Mouse (Mus musculus): ENCODE results near the gene Hltf. TPM values are rescaled to one million over a fixed set of nuclear protein-coding genes. Genes with fewer than 3 reads are reported as not detected.
"Not testable (repeated sequence)": the region's sequence is repeated elsewhere in the genome, so short reads cannot be mapped to it uniquely, and the experiment has no call there.

Gene Hltf
- polyA plus RNA-seq (2014; fragmentation: Nextera tagmentation; extraction: Ambion mirVana) = 22.7 and 29.1 TPM in 2 replicates

- peak within 1 kb of the TSS; percentile 57 for H3K4me3 ChIP-seq (replicated peaks; ENCODE audit: low read depth, low read length)
- H3K4me2 ChIP-seq (ENCODE audit: low read length) = peak within 1 kb of the TSS; percentile 64
- DNase-seq = peak; percentile 96
- H3K27me3 ChIP-seq (ENCODE audit: control insufficient read depth, insufficient read depth, low read length) = no peaks in the 10 kb centered on the region
- under 1% methylated on average over 51 of the region's 54 CpGs for WGBS
- peaks cover 9% of the 10 kb centered on the region for H3K4me1 ChIP-seq (ENCODE audit: control insufficient read depth, insufficient read depth, low read length)
- H3K9ac ChIP-seq (replicated peaks; ENCODE audit: low read length) = peak within 1 kb of the TSS; percentile 60
- H3K27ac ChIP-seq (replicated peaks; ENCODE audit: low read depth, low read length) = peak within 1 kb of the TSS; percentile 78
- ATAC-seq (ENCODE audit: low FRiP score, low TSS enrichment) = peak; percentile 100
- H3K36me3 ChIP-seq (ENCODE audit: control insufficient read depth, insufficient read depth, low read length) = peaks cover 4% of the 10 kb centered on the region; the same call in 1 of the 2 replicates
- H3K9me3 ChIP-seq (ENCODE audit: control insufficient read depth, low read length) = no peaks in the 10 kb centered on the region
Observed at GRCm38 (mm10) chr3:20057306-20058196, at the start of gene Hltf. Gene Hltf, plus strand, starts transcription at chr3:20057811.

- Histone ChIP-seq H3K27ac (replicated peaks; ENCODE audit: low read depth, low read length) (no peak overlapping the region), H3K9me3 (ENCODE audit: control insufficient read depth, low read length) (no peaks in the 10 kb centered on the region), H3K27me3 (ENCODE audit: control insufficient read depth, insufficient read depth, low read length) (no peaks in the 10 kb centered on the region), H3K4me2 (ENCODE audit: low read length) (no peak overlapping the region), H3K36me3 (ENCODE audit: control insufficient read depth, insufficient read depth, low read length) (peaks cover 26% of the 10 kb centered on the region), H3K4me1 (ENCODE audit: control insufficient read depth, insufficient read depth, low read length) (no peaks in the 10 kb centered on the region), H3K4me3 (replicated peaks; ENCODE audit: low read depth, low read length) (no peak overlapping the region), H3K9ac (replicated peaks; ENCODE audit: low read length) (no peak overlapping the region)
- ATAC-seq (ENCODE audit: low FRiP score, low TSS enrichment) = no peak
- 93% methylated on average over 9 of the region's 9 CpGs for WGBS
- DNase-seq = no peak
Observed at GRCm38 (mm10) chr3:20010464-20010863, 47.1 kb upstream of the Hltf start.

- not testable (repeated sequence) for DNase-seq; H3K4me1 ChIP-seq (ENCODE audit: control insufficient read depth, insufficient read depth, low read length); H3K4me2 ChIP-seq (ENCODE audit: low read length); H3K9ac ChIP-seq (replicated peaks; ENCODE audit: low read length); H3K9me3 ChIP-seq (ENCODE audit: control insufficient read depth, low read length); H3K4me3 ChIP-seq (replicated peaks; ENCODE audit: low read depth, low read length); ATAC-seq (ENCODE audit: low FRiP score, low TSS enrichment); H3K27me3 ChIP-seq (ENCODE audit: control insufficient read depth, insufficient read depth, low read length); H3K27ac ChIP-seq (replicated peaks; ENCODE audit: low read depth, low read length)
- H3K36me3 ChIP-seq (ENCODE audit: control insufficient read depth, insufficient read depth, low read length) = peaks cover 30% of the 10 kb centered on the region
- 96% methylated on average over 7 of the region's 7 CpGs for WGBS
Observed at GRCm38 (mm10) chr3:20010905-20011304, 46.7 kb upstream of the Hltf start.

GRCm38 (mm10) chr3:20014454-20014853 is 43.2 kb upstream of the Hltf start:
- Histone ChIP-seq H3K27ac (replicated peaks; ENCODE audit: low read depth, low read length) (no peak overlapping the region), H3K9ac (replicated peaks; ENCODE audit: low read length) (no peak overlapping the region), H3K4me1 (ENCODE audit: control insufficient read depth, insufficient read depth, low read length) (no peaks in the 10 kb centered on the region), H3K9me3 (ENCODE audit: control insufficient read depth, low read length) (no peaks in the 10 kb centered on the region), H3K27me3 (ENCODE audit: control insufficient read depth, insufficient read depth, low read length) (no peaks in the 10 kb centered on the region), H3K4me2 (ENCODE audit: low read length) (no peak overlapping the region), H3K36me3 (ENCODE audit: control insufficient read depth, insufficient read depth, low read length) (peaks cover 43% of the 10 kb centered on the region), H3K4me3 (replicated peaks; ENCODE audit: low read depth, low read length) (no peak overlapping the region)
- DNase-seq (no peak), ATAC-seq (ENCODE audit: low FRiP score, low TSS enrichment) (peak; percentile 48; the same call in 1 of the 2 replicates)
- 100% methylated on average over 2 of the region's 2 CpGs for WGBS

GRCm38 (mm10) chr3:20018076-20018475 is 39.5 kb upstream of the Hltf start:
- no peak overlapping the region for H3K4me2 ChIP-seq (ENCODE audit: low read length)
- H3K27me3 ChIP-seq (ENCODE audit: control insufficient read depth, insufficient read depth, low read length) = no peaks in the 10 kb centered on the region
- no peak for ATAC-seq (ENCODE audit: low FRiP score, low TSS enrichment)
- no peaks in the 10 kb centered on the region for H3K4me1 ChIP-seq (ENCODE audit: control insufficient read depth, insufficient read depth, low read length)
- no peak overlapping the region for H3K9ac ChIP-seq (replicated peaks; ENCODE audit: low read length)
- no peak for DNase-seq
- no peak overlapping the region for H3K27ac ChIP-seq (replicated peaks; ENCODE audit: low read depth, low read length)
- no peaks in the 10 kb centered on the region for H3K9me3 ChIP-seq (ENCODE audit: control insufficient read depth, low read length)
- H3K36me3 ChIP-seq (ENCODE audit: control insufficient read depth, insufficient read depth, low read length) = peaks cover 46% of the 10 kb centered on the region
- H3K4me3 ChIP-seq (replicated peaks; ENCODE audit: low read depth, low read length) = no peak overlapping the region
- 92% methylated on average over 8 of the region's 8 CpGs for WGBS

- no peak overlapping the region for H3K9ac ChIP-seq (replicated peaks; ENCODE audit: low read length)
- H3K36me3 ChIP-seq (ENCODE audit: control insufficient read depth, insufficient read depth, low read length) = peaks cover 51% of the 10 kb centered on the region
- no peak overlapping the region for H3K27ac ChIP-seq (replicated peaks; ENCODE audit: low read depth, low read length)
- no peak for ATAC-seq (ENCODE audit: low FRiP score, low TSS enrichment)
- DNase-seq = no peak
- H3K27me3 ChIP-seq (ENCODE audit: control insufficient read depth, insufficient read depth, low read length) = no peaks in the 10 kb centered on the region
- no peak overlapping the region for H3K4me2 ChIP-seq (ENCODE audit: low read length)
- 50% methylated on average over 1 of the region's 1 CpGs for WGBS
- H3K9me3 ChIP-seq (ENCODE audit: control insufficient read depth, low read length) = no peaks in the 10 kb centered on the region
- H3K4me1 ChIP-seq (ENCODE audit: control insufficient read depth, insufficient read depth, low read length) = no peaks in the 10 kb centered on the region
- no peak overlapping the region for H3K4me3 ChIP-seq (replicated peaks; ENCODE audit: low read depth, low read length)
Observed at GRCm38 (mm10) chr3:20023832-20024231, 33.8 kb upstream of the Hltf start.

- H3K9me3 ChIP-seq (ENCODE audit: control insufficient read depth, low read length) = no peaks in the 10 kb centered on the region
- DNase-seq = no peak
- H3K36me3 ChIP-seq (ENCODE audit: control insufficient read depth, insufficient read depth, low read length) = peaks cover 45% of the 10 kb centered on the region
- no peak overlapping the region for H3K9ac ChIP-seq (replicated peaks; ENCODE audit: low read length)
- H3K4me2 ChIP-seq (ENCODE audit: low read length) = no peak overlapping the region
- no peaks in the 10 kb centered on the region for H3K27me3 ChIP-seq (ENCODE audit: control insufficient read depth, insufficient read depth, low read length)
- no peaks in the 10 kb centered on the region for H3K4me1 ChIP-seq (ENCODE audit: control insufficient read depth, insufficient read depth, low read length)
- H3K27ac ChIP-seq (replicated peaks; ENCODE audit: low read depth, low read length) = no peak overlapping the region
- no peak overlapping the region for H3K4me3 ChIP-seq (replicated peaks; ENCODE audit: low read depth, low read length)
- ATAC-seq (ENCODE audit: low FRiP score, low TSS enrichment) = no peak
Observed at GRCm38 (mm10) chr3:20026481-20026880, 31.1 kb upstream of the Hltf start.

GRCm38 (mm10) chr3:20026996-20027689 is 30.5 kb upstream of the Hltf start:
- no peak overlapping the region for H3K9ac ChIP-seq (replicated peaks; ENCODE audit: low read length)
- no peak overlapping the region for H3K4me3 ChIP-seq (replicated peaks; ENCODE audit: low read depth, low read length)
- H3K27ac ChIP-seq (replicated peaks; ENCODE audit: low read depth, low read length) = no peak overlapping the region
- H3K36me3 ChIP-seq (ENCODE audit: control insufficient read depth, insufficient read depth, low read length) = peaks cover 40% of the 10 kb centered on the region
- DNase-seq = no peak
- H3K4me2 ChIP-seq (ENCODE audit: low read length) = no peak overlapping the region
- H3K27me3 ChIP-seq (ENCODE audit: control insufficient read depth, insufficient read depth, low read length) = no peaks in the 10 kb centered on the region
- H3K9me3 ChIP-seq (ENCODE audit: control insufficient read depth, low read length) = no peaks in the 10 kb centered on the region
- no peaks in the 10 kb centered on the region for H3K4me1 ChIP-seq (ENCODE audit: control insufficient read depth, insufficient read depth, low read length)
- WGBS = 92% methylated on average over 8 of the region's 8 CpGs
- no peak for ATAC-seq (ENCODE audit: low FRiP score, low TSS enrichment)
